In the genomic region with DNA sequence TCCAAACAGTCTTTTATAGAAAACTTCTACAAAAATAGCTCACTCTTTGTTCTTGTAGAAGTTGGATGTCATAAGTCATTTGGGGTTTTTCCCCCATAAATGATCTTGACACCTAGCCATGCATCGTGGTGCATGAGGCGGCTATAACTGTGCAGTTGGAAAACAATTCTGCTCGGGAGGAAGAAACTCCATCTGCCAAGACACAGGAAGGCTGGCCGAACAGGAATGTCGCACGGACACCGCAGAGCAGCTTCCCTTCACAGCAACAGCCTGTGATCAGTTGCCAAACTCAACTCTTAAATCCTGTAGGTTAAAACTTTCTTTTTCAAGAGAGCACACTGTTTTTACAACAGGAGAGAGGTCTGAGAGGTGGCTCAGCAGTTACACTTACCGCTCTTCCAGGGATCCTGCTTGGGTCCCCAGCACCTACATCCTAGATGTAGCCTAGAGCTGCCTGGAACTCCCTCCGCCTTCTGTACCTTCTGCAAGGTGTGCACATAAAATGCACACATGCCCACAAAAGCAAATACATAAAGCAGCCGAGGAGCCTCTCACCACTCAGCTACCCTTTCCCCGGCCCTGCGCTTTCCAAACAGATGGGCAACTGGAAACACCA, we compare ENCODE assay signal across 8 mouse cellular contexts. TPM values are rescaled to one million over a fixed set of nuclear protein-coding genes. Genes with fewer than 3 reads are reported as not detected.
A peak's percentile ranks its signal among the peaks of the same experiment; 100 is the strongest.
DNase-seq lines count a peak whose midpoint lies in the region; ATAC-seq and TF ChIP-seq lines count a peak whose summit lies in the region.

No protein-coding gene starts in this region.

- H3K9me3 ChIP-seq in heart, embryonic 14.5 days (ENCODE audit: control insufficient read depth, low read length) = no peaks in the 10 kb centered on the region
- H3K9me3 ChIP-seq in limb, embryonic 10.5 days (replicated peaks) = no peaks in the 10 kb centered on the region

- CTCF ChIA-PET in Patski (lab: Charles Lee) = interaction anchor here (0.9 to 1.6 kb wide), 3 partner anchors 23 to 25 kb away, joined by 3 to 5 read pairs (median 3); no protein-coding TSS in a partner anchor

- WGBS in heart, embryonic 14.5 days = 64% methylated on average over 12 of the region's 12 CpGs
- WGBS in limb, embryonic 10.5 days = 73% methylated on average over 12 of the region's 12 CpGs

- POLR2A ChIA-PET in Patski (lab: Charles Lee) = interaction anchor here (0.5 to 2.2 kb wide), 6 partner anchors 16 to 43 kb away, joined by 3 to 6 read pairs (median 3); a partner anchor contains a TSS

- H3K36me3 ChIP-seq in heart, embryonic 14.5 days (ENCODE audit: control insufficient read depth, insufficient read depth, low read length) = no peaks in the 10 kb centered on the region
- H3K36me3 ChIP-seq in limb, embryonic 10.5 days = no peaks in the 10 kb centered on the region

- H3K4me2 ChIP-seq in heart, embryonic 14.5 days (ENCODE audit: low read length) = peak overlapping the region; percentile 35

- peaks cover 22 to 23% of the 10 kb centered on the region in 2 experiments for H3K4me1 ChIP-seq in heart, embryonic 14.5 days (ENCODE audit: control insufficient read depth in 2 of 2, insufficient read depth in 2 of 2, low read length in 2 of 2)
- H3K4me1 ChIP-seq in limb, embryonic 10.5 days = peaks cover 30% of the 10 kb centered on the region

- no peaks in the 10 kb centered on the region for H3K27me3 ChIP-seq in Patski
- H3K27me3 ChIP-seq in heart, embryonic 14.5 days (ENCODE audit: control insufficient read depth, insufficient read depth, low read length) = no peaks in the 10 kb centered on the region
- H3K27me3 ChIP-seq in limb, embryonic 10.5 days (ENCODE audit: low read depth, poor library complexity, severe bottlenecking) = no peaks in the 10 kb centered on the region

- peak; percentile 18 to 33 for DNase-seq in adrenal gland, postnatal 36 days
- no peak for DNase-seq in adrenal gland, adult 2 months
- peak; percentile 64 for DNase-seq in Patski (ENCODE audit: low read depth, low spot score)
- no peak for DNase-seq in limb, embryonic 10.5 days (ENCODE audit: low spot score)
- DNase-seq in adipocyte (ENCODE audit: low spot score) = no peak
- no peak for DNase-seq in thymus, adult 18-20 months
- no peak for DNase-seq in MN1 (ENCODE audit: low spot score)

- peak overlapping the region; percentile 70 to 72 for H3K27ac ChIP-seq in heart, embryonic 14.5 days (replicated peaks in 1 of 2; ENCODE audit: control insufficient read depth in 1 of 2, insufficient read depth in 1 of 2, low read depth in 2 of 2, low read length in 2 of 2)
- peak overlapping the region; percentile 50 for H3K27ac ChIP-seq in limb, embryonic 10.5 days

- no peak for TF ChIP-seq CTCF in Patski (IDR thresholded peaks at IDR 0.05)

- peak; percentile 42 for ATAC-seq in Patski
- ATAC-seq in heart, embryonic 14.5 days (ENCODE audit: insufficient number of reproducible peaks, insufficient read depth, low FRiP score, low read depth) = no peak

- no peak overlapping the region; the same call in 1 of the 2 replicates for H3K9ac ChIP-seq in heart, embryonic 14.5 days (ENCODE audit: low read length)

- in situ Hi-C loops in Patski (cut with MboI; ENCODE audit: low pct_unique_long_range_greater_than_20kb) = loop anchor here (25.0 kb wide), 1 partner anchor 1370 kb away; a partner anchor contains a TSS

- no peak overlapping the region for H3K4me3 ChIP-seq in heart, embryonic 14.5 days (ENCODE audit: control insufficient read depth in 1 of 2, insufficient read depth in 1 of 2, low read depth in 1 of 2, low read length in 2 of 2)
- no peak overlapping the region for H3K4me3 ChIP-seq in limb, embryonic 10.5 days

RNA-seq across cellular contexts. Expression of a gene that starts 29.4 kb away (rescaled TPM):
- 10 to 100 TPM; 12.7 to 14.3 TPM for total RNA-seq in adrenal gland, postnatal 36 days (2021)
- 10 to 100 TPM; 11.1 to 14.5 TPM for total RNA-seq in adrenal gland, adult 2 months (2021)
- 9.2 and 9.5 TPM in 2 replicates for polyA plus RNA-seq in adrenal gland, adult 2 months (2012; rRNA removed)
- polyA plus RNA-seq in Patski (2021) = 88.3 TPM
- 6.4 and 6.5 TPM in 2 replicates for polyA plus RNA-seq in heart, embryonic 14.5 days (2014; fragmentation: Nextera tagmentation; extraction: Ambion mirVana)
- 9.6 and 11.4 TPM in 2 replicates for polyA plus RNA-seq in limb, embryonic 10.5 days (2016; fragmentation: Nextera tagmentation; extraction: Ambion mirVana)

Comparison
In these comparisons a context has a peak if more than half of its experiments do, and no peak if none do; other contexts are left out.
1. DNase-seq: peak in adrenal gland, postnatal 36 days (2 of 2) and Patski (single experiment); none in adrenal gland, adult 2 months (single experiment), limb, embryonic 10.5 days (single experiment), adipocyte (single experiment), thymus, adult 18-20 months (0 of 2) and MN1 (single experiment).